Mouse (Mus musculus) left cerebral cortex, postnatal 36 days (tissue): Measurements from ENCODE around the gene Stab1. TPM values are rescaled to one million over a fixed set of nuclear protein-coding genes. Genes with fewer than 3 reads are reported as not detected.

Experiments used
- DNase-seq, 2 experiments: peaks; one replicate each; pipeline ENCODE4 v3.0.0; 2021 to 2022; ENCODE audit warnings: low spot score in 2 of 2, mixed read lengths in 1 of 2
- intact Hi-C: fragments of 180-260 bp; cut with DNase I; formaldehyde crosslinking; loops from one replicate; pipeline ENCODE4 v1.15.1; 2025
- total RNA-seq, 2 experiments: library from RNA; stranded (reverse); gene quantifications; 2 replicates each; pipeline ENCODE4 v1.2.3; 2021

Stab1 gene
- 10 to 100 TPM; 22.5 to 23.5 TPM for total RNA-seq

- intact Hi-C loops: no loop called here
- no peak for DNase-seq
Observed at GRCm38 (mm10) chr14:31168425-31168824, at the start of gene Stab1. Gene Stab1, minus strand, starts transcription at chr14:31168641.

GRCm38 (mm10) chr14:31217666-31218065, 49.2 kb upstream of the Stab1 start, which contains the start of gene Sema3g:
Gene Sema3g, plus strand, starts transcription at chr14:31217860.
- intact Hi-C loops: no loop called here
- DNase-seq: no peak

GRCm38 (mm10) chr14:31216846-31217245, 48.4 kb upstream of the Stab1 start, which contains the start of gene Nisch:
Gene Nisch, minus strand, starts transcription at chr14:31216946.
- intact Hi-C loops: no loop called here
- DNase-seq: no peak

- intact Hi-C loops: loop anchor here (1.0 kb wide), 1 partner anchor 20 kb away; no protein-coding TSS in a partner anchor
- DNase-seq: peak in 1 of 2 experiments; percentile 44
Observed at GRCm38 (mm10) chr14:31215157-31216002, 46.9 kb upstream of the Stab1 start.

GRCm38 (mm10) chr14:31214684-31215083, 46.2 kb upstream of the Stab1 start:
- no peak for DNase-seq
- intact Hi-C loops: loop anchor here (1.0 kb wide), 1 partner anchor 21 kb away; no protein-coding TSS in a partner anchor

GRCm38 (mm10) chr14:31213868-31214267, 45.4 kb upstream of the Stab1 start:
- no peak for DNase-seq
- intact Hi-C loops: no loop called here

- intact Hi-C loops: no loop called here
- DNase-seq: no peak
Observed at GRCm38 (mm10) chr14:31212499-31212898, 44.1 kb upstream of the Stab1 start.

GRCm38 (mm10) chr14:31211854-31212253, 43.4 kb upstream of the Stab1 start:
- intact Hi-C loops: no loop called here
- DNase-seq: no peak

- DNase-seq: no peak
- intact Hi-C loops: loop anchor here (5.0 kb wide), 1 partner anchor 43 kb away; the partner anchor contains the start of genes Bap1 and Phf7
Observed at GRCm38 (mm10) chr14:31209133-31209557, 40.7 kb upstream of the Stab1 start.

- peak in 1 of 2 experiments; percentile 21 for DNase-seq
- intact Hi-C loops: loop anchor here (5.0 kb wide), 1 partner anchor 44 kb away; the partner anchor contains the start of genes Bap1 and Phf7
Observed at GRCm38 (mm10) chr14:31208084-31208483, 39.6 kb upstream of the Stab1 start, which contains the start of gene Tnnc1. Gene Tnnc1, plus strand, starts transcription at chr14:31208312.

GRCm38 (mm10) chr14:31207070-31207830, 38.8 kb upstream of the Stab1 start:
- intact Hi-C loops: loop anchor here (5.0 kb wide), 1 partner anchor 45 kb away; the partner anchor contains the start of genes Bap1 and Phf7
- DNase-seq: no peak

- intact Hi-C loops: loop anchor here (5.0 kb wide), 1 partner anchor 46 kb away; the partner anchor contains the start of genes Bap1 and Phf7
- DNase-seq: peak; percentile 93
Observed at GRCm38 (mm10) chr14:31206472-31206981, 38.1 kb upstream of the Stab1 start.

GRCm38 (mm10) chr14:31205562-31206467, 37.4 kb upstream of the Stab1 start:
- intact Hi-C loops: loop anchor here (5.0 kb wide), 1 partner anchor 46 kb away; the partner anchor contains the start of genes Bap1 and Phf7
- DNase-seq: peak; percentile 47 to 53

GRCm38 (mm10) chr14:31205244-31205561, 36.8 kb upstream of the Stab1 start:
- DNase-seq: no peak
- intact Hi-C loops: loop anchor here (5.0 kb wide), 1 partner anchor 47 kb away; the partner anchor contains the start of genes Bap1 and Phf7

GRCm38 (mm10) chr14:31204844-31205243, 36.4 kb upstream of the Stab1 start:
- intact Hi-C loops: loop anchor here (5.0 kb wide), 1 partner anchor 47 kb away; the partner anchor contains the start of genes Bap1 and Phf7
- DNase-seq: no peak

GRCm38 (mm10) chr14:31200038-31200437, 31.6 kb upstream of the Stab1 start:
- intact Hi-C loops: no loop called here

GRCm38 (mm10) chr14:31199599-31199998, 31.2 kb upstream of the Stab1 start:
- intact Hi-C loops: loop anchor here (5.0 to 10.0 kb wide), 2 partner anchors 67 to 185 kb away; partner anchors contain the start of genes Gnl3, Nt5dc2 and Pbrm1
- no peak for DNase-seq

More at GRCm38 (mm10) chr14:31200038-31200437, 31.6 kb upstream of the Stab1 start:
- DNase-seq: no peak
